Mouse (Mus musculus) c-Kit-negative CD71-positive TER-119-positive erythroid progenitor cells, embryonic 14.5 days (primary cell): ENCODE results near the gene Prdm16.

Experiments
- DNase-seq: peaks from one replicate; pipeline ENCODE4 v3.0.0-alpha.2; 2013; ENCODE audit warnings: low read depth, low spot score

Prdm16 gene

DNA sequence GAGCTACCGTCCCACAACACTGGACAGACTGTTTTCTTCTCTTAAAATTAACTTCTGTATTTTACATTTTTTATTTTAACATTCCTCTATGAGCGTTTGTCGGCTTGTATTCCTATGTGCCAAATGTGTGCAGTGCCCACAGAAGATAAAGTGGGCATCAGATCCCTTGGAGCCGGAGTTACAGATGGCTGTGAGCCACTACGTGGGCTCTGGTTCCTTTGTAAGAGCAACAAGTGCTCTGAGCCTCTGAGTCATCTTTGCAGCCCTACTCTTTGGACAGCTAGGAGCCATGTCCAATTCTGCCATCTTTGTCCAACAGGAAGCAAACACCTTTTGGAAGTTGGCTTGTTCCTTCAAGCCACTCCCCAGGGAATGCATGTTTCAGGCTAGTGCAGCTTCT, 78.6 kb downstream of the Prdm16 start:
- DNase-seq, result no peak

- DNase-seq, result no peak
Observed at GRCm38 (mm10) chr4:154557168-154557567, 79.5 kb downstream of the Prdm16 start.

- DNase-seq, result no peak
Observed at GRCm38 (mm10) chr4:154556418-154556817, 80.3 kb downstream of the Prdm16 start.

DNA sequence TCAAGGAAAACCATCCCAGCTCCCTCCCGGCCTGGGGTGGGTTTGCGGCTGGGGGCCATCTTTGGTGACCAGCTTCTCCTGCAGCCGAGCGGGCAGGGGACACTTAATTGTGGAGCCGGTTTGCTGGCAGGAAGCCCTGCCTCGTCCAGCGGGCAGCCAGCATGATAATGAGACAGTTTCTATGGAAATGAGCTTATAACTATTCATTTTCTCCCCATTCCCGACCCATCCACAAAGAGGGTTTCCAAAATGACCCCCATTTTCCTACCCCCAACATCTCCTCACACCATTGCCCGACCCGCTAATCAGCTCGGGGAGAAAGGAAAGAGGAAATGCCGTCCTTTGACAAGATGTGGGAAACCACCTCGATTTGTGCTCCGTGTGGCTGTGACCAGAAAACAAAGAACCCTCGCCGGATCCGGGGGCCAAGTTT, 86.7 kb downstream of the Prdm16 start:
- no peak for DNase-seq

- DNase-seq, result no peak
Observed at GRCm38 (mm10) chr4:154549497-154549896, 87.2 kb downstream of the Prdm16 start.

- no peak for DNase-seq
Observed at GRCm38 (mm10) chr4:154547176-154547855, 89.4 kb downstream of the Prdm16 start.

DNA sequence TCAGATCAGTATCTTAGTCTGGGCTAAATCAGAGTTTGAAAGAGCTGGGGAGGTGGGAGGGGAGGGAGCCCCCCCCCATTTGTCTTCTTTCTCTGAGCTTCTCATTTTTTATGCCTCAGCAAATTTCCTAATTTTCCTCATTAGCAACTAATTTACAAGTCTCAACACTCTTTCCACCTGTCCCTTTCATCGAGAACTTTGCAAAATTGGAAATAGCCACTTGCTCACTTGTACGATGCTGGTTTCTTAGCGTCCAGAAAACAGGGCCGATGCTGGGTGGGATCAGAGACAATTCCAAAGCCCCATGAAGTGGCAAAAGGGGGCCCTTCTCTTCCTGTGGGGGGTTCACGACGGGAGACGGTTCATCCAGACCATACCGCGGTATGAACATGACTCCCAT, 91.4 kb downstream of the Prdm16 start:
- DNase-seq, result no peak

- no peak for DNase-seq
Observed at GRCm38 (mm10) chr4:154543921-154544320, 92.8 kb downstream of the Prdm16 start.

- no peak for DNase-seq
Observed at GRCm38 (mm10) chr4:154543128-154543527, 93.5 kb downstream of the Prdm16 start.

- no peak for DNase-seq
Observed at GRCm38 (mm10) chr4:154542568-154542967, 94.1 kb downstream of the Prdm16 start.

GRCm38 (mm10) chr4:154541632-154542276, 94.9 kb downstream of the Prdm16 start:
- peak; percentile 49 for DNase-seq

- no peak for DNase-seq
Observed at GRCm38 (mm10) chr4:154540671-154541070, 96.0 kb downstream of the Prdm16 start.

DNA sequence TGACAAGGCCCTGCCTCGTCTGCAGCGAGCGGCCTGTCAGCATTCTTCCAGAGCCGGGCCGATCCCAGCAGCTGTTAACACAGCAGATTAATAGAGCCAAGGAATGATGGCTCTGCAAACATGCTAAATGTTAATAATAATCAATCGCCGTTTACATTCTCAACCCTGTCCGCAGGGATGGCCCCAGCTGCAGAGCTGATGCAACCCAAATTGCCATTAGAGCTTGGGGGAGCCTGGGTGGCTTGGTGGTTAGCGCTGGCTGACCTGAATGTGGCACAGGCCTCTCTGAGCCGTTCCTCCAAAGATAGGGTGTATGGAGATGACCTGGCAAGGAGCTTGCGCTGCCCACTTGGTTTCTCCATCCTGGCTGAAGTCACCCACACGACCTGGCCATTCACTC, 97.0 kb downstream of the Prdm16 start:
- no peak for DNase-seq

- DNase-seq, result no peak
Observed at GRCm38 (mm10) chr4:154538727-154539126, 97.9 kb downstream of the Prdm16 start.

GRCm38 (mm10) chr4:154536110-154536509, 100.6 kb downstream of the Prdm16 start:
- no peak for DNase-seq

DNA sequence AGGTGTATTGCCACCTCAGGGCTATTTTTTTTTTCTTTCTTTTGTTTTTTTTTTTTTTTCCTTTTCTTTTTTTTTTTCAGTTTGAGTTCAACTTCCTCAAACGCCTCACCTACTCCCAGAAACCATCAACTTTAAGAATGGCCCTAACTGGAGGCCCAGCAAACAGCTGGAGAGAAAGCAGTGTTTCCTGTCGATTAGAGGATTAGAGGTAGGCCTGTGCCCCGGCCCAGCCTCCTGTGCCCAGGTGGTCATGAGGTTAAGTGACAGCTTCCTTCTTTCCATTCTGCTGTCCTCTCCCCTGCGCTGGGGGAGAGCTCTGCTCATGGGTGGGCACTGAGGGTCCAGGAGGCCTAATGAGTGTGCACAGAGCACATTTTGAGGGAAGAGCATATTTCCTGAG, 105.3 kb downstream of the Prdm16 start:
- no peak for DNase-seq

GRCm38 (mm10) chr4:154530336-154530735, 106.3 kb downstream of the Prdm16 start:
- no peak for DNase-seq

- no peak for DNase-seq
Observed at GRCm38 (mm10) chr4:154527506-154527905, 109.2 kb downstream of the Prdm16 start.

GRCm38 (mm10) chr4:154526351-154526786, 110.3 kb downstream of the Prdm16 start:
- no peak for DNase-seq

DNA sequence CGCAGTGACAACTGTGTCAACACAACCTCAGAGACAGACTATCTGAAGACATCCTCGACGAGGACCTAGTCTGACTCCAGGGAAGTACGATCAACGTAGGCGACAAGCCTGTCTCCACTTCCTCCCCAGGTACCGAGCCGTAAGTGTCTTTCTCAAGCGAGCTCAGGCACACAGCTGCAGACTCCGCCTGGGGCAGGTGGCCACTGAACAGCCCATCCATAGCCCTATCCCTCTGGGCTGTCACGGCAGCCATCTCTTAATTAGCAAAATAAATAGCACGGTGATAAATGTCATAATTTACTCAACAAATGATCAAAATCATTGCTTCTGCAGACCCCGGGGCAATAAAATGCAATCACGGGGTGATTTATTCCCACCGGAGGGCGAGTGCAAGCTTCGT, 112.8 kb downstream of the Prdm16 start:
- DNase-seq, result no peak

DNA sequence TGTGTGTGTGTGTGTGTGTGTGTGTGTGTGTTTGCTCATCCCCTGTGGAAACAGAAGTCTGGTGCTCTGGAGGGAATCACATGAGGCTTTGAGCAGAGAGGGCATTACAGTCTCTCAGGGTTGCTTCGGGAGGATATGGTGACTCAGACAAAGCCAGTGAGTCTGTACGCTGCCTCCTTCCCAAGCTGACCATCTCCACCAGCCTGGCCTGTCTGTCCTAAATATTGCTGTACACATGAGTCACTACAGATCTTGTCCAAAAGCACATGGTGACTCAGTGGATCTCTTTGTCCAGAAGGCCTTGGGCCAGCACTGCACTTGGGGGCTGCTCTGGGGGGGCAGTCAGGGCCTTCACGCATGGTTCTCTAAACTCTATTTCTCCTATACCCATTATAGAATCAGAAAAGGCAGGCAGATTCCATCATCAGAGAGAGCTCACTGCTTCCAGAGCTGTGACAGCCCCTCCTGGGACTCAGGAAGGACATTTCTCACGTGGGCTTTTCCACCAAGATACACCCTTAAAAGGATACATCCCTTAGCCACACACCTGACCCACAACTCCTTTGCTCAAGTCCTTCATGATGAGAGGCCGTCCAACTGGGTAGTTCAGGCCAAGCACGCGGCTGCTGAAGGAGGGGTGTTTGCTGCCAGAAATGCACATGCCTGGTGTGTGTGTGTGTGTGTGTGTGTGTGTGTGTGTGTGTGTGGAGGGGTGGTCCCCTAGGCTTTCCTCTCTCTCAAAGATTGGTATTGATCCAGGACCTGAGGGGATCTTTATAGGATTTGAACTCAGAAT, 114.6 kb downstream of the Prdm16 start:
- no peak for DNase-seq

GRCm38 (mm10) chr4:154519470-154520037, 117.1 kb downstream of the Prdm16 start:
- no peak for DNase-seq
